Mouse (Mus musculus) spleen, embryonic (tissue): ENCODE measurements around the gene Tkfc.
"Not testable (repeated sequence)": the region's sequence is repeated elsewhere in the genome, so short reads cannot be mapped to it uniquely, and the experiment has no call there.

Experiments used
- CTCF ChIA-PET: fragments of 350-600 bp; sonication (Branson Sonifier 250); formaldehyde crosslinking; loops from one replicate; lab custom pipeline; 2022; lab: Charles Lee

Gene Tkfc

GRCm38 (mm10) chr19:10589127-10589857 lies 16.2 kb downstream of the Tkfc start:
- CTCF ChIA-PET: no interaction called here

GRCm38 (mm10) chr19:10587231-10587630 lies 18.2 kb downstream of the Tkfc start:
- CTCF ChIA-PET: no interaction called here

- CTCF ChIA-PET: no interaction called here
These were observed 20.3 kb downstream of the Tkfc start for GRCm38 (mm10) chr19:10585112-10585511.

- CTCF ChIA-PET: interaction anchor here (0.7 kb wide), 2 partner anchors 59 to 108 kb away, joined by 7 to 10 read pairs; no protein-coding TSS in a partner anchor
These were observed 21.8 kb downstream of the Tkfc start for GRCm38 (mm10) chr19:10583550-10584146.

GRCm38 (mm10) chr19:10581984-10582383 lies 23.5 kb downstream of the Tkfc start:
- CTCF ChIA-PET: interaction anchor here (0.5 kb wide), 1 partner anchor 37 kb away, joined by 4 read pairs; no protein-coding TSS in a partner anchor

GRCm38 (mm10) chr19:10580761-10581160 lies 24.7 kb downstream of the Tkfc start:
- CTCF ChIA-PET: interaction anchor here (1.7 kb wide), 1 partner anchor 12 kb away, joined by 4 read pairs; no protein-coding TSS in a partner anchor

- CTCF ChIA-PET: interaction anchor here (0.7 to 1.7 kb wide), 2 partner anchors 13 to 44 kb away, joined by 4 to 5 read pairs; no protein-coding TSS in a partner anchor
These were observed 25.4 kb downstream of the Tkfc start for GRCm38 (mm10) chr19:10580102-10580501.

GRCm38 (mm10) chr19:10576690-10577561 lies 28.5 kb downstream of the Tkfc start, which contains the start of the genes Cyb561a3 and Tmem138:
TSS of gene Cyb561a3 (plus strand) at chr19:10577172.
TSS of gene Tmem138 (minus strand) at chr19:10577362.
- CTCF ChIA-PET: no interaction called here

- CTCF ChIA-PET: no interaction called here
These were observed 35.8 kb downstream of the Tkfc start for GRCm38 (mm10) chr19:10569627-10570026.

- CTCF ChIA-PET: no interaction called here
These were observed 40.2 kb downstream of the Tkfc start for GRCm38 (mm10) chr19:10565217-10565616.

- CTCF ChIA-PET: no interaction called here
These were observed 41.2 kb downstream of the Tkfc start for GRCm38 (mm10) chr19:10564278-10564677.

- CTCF ChIA-PET: no interaction called here
These were observed 43.1 kb downstream of the Tkfc start for GRCm38 (mm10) chr19:10562351-10562750.

GRCm38 (mm10) chr19:10561558-10562314 lies 43.7 kb downstream of the Tkfc start:
- CTCF ChIA-PET: no interaction called here

- CTCF ChIA-PET: no interaction called here
These were observed 45.3 kb downstream of the Tkfc start for GRCm38 (mm10) chr19:10560108-10560507.

GRCm38 (mm10) chr19:10557837-10558375 lies 47.5 kb downstream of the Tkfc start:
- CTCF ChIA-PET: not testable (repeated sequence)

- CTCF ChIA-PET: interaction anchor here (1.3 kb wide), 1 partner anchor 47 kb away, joined by 4 read pairs; no protein-coding TSS in a partner anchor
These were observed 48.0 kb downstream of the Tkfc start for GRCm38 (mm10) chr19:10557430-10557829.

- CTCF ChIA-PET: interaction anchor here (1.3 kb wide), 1 partner anchor 47 kb away, joined by 4 read pairs; no protein-coding TSS in a partner anchor
These were observed 48.5 kb downstream of the Tkfc start for GRCm38 (mm10) chr19:10557001-10557400.

GRCm38 (mm10) chr19:10555624-10556510 lies 49.6 kb downstream of the Tkfc start, which contains the start of gene Tmem216:
TSS of gene Tmem216 (minus strand) at chr19:10556238.
- CTCF ChIA-PET: interaction anchor here (1.1 to 1.3 kb wide), 2 partner anchors 47 to 48 kb away, joined by 4 to 6 read pairs; no protein-coding TSS in a partner anchor

GRCm38 (mm10) chr19:10539454-10539853 lies 66.0 kb downstream of the Tkfc start:
- CTCF ChIA-PET: interaction anchor here (1.7 kb wide), 1 partner anchor 64 kb away, joined by 6 read pairs; no protein-coding TSS in a partner anchor
